Mouse (Mus musculus) forebrain, embryonic 16.5 days (tissue): ENCODE data around the gene Ssc5d. TPM values are rescaled to one million over a fixed set of nuclear protein-coding genes. Genes with fewer than 3 reads are reported as not detected.
A peak's percentile ranks its signal among the peaks of the same experiment; 100 is the strongest.

Source experiments
- ATAC-seq: fragments of 200-750 bp; cut with Nextera tagmentation; 2 replicates; pipeline ENCODE4 v1.8.0; 2017; ENCODE audit warnings: mild to moderate bottlenecking, moderate library complexity
- H3K27ac ChIP-seq: fragments of 300-500 bp; sonication (generic); 2 replicates; pipeline ENCODE4 v1.5.1; 2014; ENCODE audit warnings: low read length, control low read depth
- H3K27me3 ChIP-seq: fragments of 300-500 bp; sonication (generic); replicated peaks from 2 replicates; pipeline ENCODE4 v1.6.1; 2014; ENCODE audit warnings: low read length; ENCODE audit not compliant: control insufficient read depth, insufficient read depth
- H3K36me3 ChIP-seq: fragments of 300-500 bp; sonication (generic); 2 replicates; pipeline ENCODE4 v1.6.1; 2014; ENCODE audit not compliant: control insufficient read depth, insufficient read depth
- H3K4me1 ChIP-seq: fragments of 300-500 bp; sonication (generic); replicated peaks from 2 replicates; pipeline ENCODE4 v1.6.1; 2014; ENCODE audit warnings: low read length; ENCODE audit not compliant: control insufficient read depth, insufficient read depth
- H3K4me2 ChIP-seq: fragments of 300-500 bp; sonication (generic); 2 replicates; pipeline ENCODE4 v1.6.1; 2014; ENCODE audit warnings: mild to moderate bottlenecking, low read length, control low read depth
- H3K4me3 ChIP-seq: fragments of 300-500 bp; sonication (generic); replicated peaks from 2 replicates; pipeline ENCODE4 v1.5.1; 2014; ENCODE audit warnings: mild to moderate bottlenecking, low read length, control low read depth
- H3K9ac ChIP-seq: fragments of 300-500 bp; sonication (generic); replicated peaks from 2 replicates; pipeline ENCODE4 v1.6.1; 2014; ENCODE audit warnings: low read depth, low read length, control low read depth
- H3K9me3 ChIP-seq: fragments of 300-500 bp; sonication (generic); 2 replicates; pipeline ENCODE4 v1.6.1; 2016; ENCODE audit warnings: low read length; ENCODE audit not compliant: control insufficient read depth
- WGBS: fragments of 180-500 bp; shearing (Covaris S2); extraction: QIAGEN DNeasy Blood & Tissue Kit; methylation state at CpG from one replicate; pipeline ENCODE4 v1.1.7; 2014; 5-methylcytosine and 5-hydroxymethylcytosine counted together
- polyA plus RNA-seq: library from polyadenylated mRNA; unstranded; fragments of >200 nt; fragmentation: Nextera tagmentation; extraction: Ambion mirVana; gene quantifications from 2 replicates; pipeline ENCODE4 v1.2.1, GENCODE M21; 2015

Gene Ssc5d
- polyA plus RNA-seq, 1 experiment from 2014 or later: 0.34 TPM

DNA sequence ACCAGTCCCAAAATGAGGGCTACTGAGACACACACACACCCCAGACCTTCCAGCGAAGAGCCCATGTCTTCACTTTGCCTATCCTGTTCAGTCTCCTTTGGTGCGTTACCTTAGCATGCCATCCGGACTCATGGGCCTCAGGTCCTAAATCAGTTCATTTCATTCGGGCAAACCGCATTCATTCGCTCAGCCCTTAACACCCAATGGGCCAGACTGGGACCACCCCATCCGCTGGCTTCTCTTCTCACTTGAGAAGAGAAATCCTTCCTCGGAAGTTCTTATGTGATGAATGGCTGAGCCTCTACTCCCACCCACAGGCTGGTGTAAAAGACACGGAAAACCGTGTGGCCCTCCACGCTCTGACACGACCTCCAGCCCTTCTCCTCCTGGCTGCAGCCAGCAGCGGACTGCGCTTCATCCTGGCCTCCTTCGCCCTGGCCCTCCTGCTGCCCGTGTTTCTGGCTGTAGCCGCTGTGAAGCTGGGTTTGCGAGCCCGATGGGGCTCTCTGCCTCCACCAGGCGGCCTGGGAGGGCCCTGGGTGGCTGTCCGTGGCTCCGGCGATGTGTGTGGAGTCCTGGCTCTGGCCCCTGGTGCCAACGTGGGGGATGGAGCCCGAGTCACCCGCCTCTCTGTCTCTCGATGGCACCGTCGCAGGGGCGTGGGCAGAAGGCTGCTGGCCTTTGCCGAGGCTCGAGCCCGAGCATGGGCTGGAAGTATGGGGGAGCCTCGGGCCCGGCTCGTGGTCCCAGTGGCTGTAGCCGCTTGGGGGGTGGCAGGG is 1.8 kb upstream of the Ssc5d start:
- WGBS: 3% methylated on average over 37 of the region's 37 CpGs
- Histone ChIP-seq H3K27ac (peak overlapping the region; percentile 98), H3K36me3 (peaks cover 19% of the 10 kb centered on the region), H3K4me2 (peak overlapping the region; percentile 100), H3K9ac (peak overlapping the region; percentile 77), H3K27me3 (no peaks in the 10 kb centered on the region), H3K4me1 (peaks cover 49% of the 10 kb centered on the region), H3K9me3 (no peaks in the 10 kb centered on the region), H3K4me3 (peak overlapping the region; percentile 56)
- ATAC-seq: peak; percentile 1; the same call in 1 of the 2 replicates

DNA sequence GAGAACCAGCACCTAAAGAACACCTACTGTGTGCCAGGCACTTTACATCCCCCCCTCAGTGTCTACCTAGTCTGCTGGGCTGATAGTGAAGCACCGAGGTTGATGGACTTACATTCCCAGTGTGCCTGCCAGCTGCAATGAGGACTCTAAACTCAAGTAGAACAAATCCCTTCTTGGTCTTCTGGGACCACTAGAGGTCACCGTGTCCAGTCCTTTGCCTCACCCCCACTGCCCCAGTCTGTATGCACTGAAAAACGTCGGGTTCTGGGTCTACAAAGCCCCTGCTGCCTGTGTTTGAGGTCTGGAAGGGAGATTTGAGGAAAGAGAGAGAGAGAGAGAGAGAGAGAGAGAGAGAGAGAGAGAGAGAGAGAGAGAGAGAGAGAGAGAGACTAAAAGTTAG is 1.1 kb upstream of the Ssc5d start:
- Histone ChIP-seq H3K4me3 (peak overlapping the region; percentile 56), H3K27me3 (no peaks in the 10 kb centered on the region), H3K9me3 (no peaks in the 10 kb centered on the region), H3K4me2 (peak overlapping the region; percentile 100), H3K9ac (peak overlapping the region; percentile 77), H3K36me3 (peaks cover 13% of the 10 kb centered on the region), H3K27ac (peak overlapping the region; percentile 98), H3K4me1 (peaks cover 49% of the 10 kb centered on the region)
- 3% methylated on average over 4 of the region's 4 CpGs for WGBS
- ATAC-seq: no peak

DNA sequence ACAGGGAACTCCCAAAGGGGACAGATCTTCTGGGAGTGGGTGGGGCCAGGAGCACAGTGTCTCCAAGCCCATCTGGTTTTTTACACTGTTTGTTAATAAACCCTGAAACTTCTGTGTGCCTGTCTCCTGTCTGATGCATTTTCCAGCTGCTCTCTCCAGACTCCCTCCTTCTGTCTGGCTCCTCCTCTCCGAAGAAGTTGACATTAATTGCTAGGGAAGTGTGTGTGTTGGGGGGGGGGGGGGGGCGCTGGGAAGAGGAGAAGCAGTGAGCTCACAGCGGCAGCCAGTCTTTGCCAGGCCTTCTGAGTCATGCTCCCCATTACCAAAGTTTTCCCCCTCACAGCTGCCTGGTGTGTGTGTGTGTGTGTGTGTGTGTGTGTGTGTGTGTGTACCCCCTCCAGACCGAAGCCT is 689 bp upstream of the Ssc5d start:
- Histone ChIP-seq H3K9me3 (no peaks in the 10 kb centered on the region), H3K27ac (peak overlapping the region; percentile 98), H3K9ac (no peak overlapping the region), H3K27me3 (no peaks in the 10 kb centered on the region), H3K36me3 (peaks cover 9% of the 10 kb centered on the region), H3K4me2 (no peak overlapping the region), H3K4me1 (peaks cover 49% of the 10 kb centered on the region), H3K4me3 (no peak overlapping the region)
- ATAC-seq: no peak
- 0% methylated on average over 3 of the region's 4 CpGs for whole genome bisulfite sequencing

DNA sequence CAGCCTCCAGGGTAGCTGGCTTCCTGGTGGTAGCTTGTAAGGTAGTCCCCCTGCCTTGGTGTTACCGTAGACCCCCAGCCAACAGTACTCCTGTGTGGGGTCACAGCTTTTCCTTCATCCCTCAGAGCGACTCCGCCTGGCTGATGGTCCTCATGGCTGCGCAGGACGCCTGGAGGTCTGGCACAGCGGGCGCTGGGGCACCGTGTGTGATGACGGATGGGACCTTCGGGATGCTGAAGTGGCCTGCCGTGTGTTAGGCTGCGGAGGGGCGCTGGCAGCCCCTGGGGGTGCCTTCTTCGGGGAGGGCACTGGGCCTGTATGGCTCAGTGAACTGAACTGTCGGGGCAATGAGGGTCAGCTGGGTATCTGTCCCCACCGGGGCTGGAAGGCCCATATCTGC is 1.3 kb downstream of the Ssc5d start:
- no peak for ATAC-seq
- H3K9me3 ChIP-seq: no peaks in the 10 kb centered on the region
- no peak overlapping the region for H3K27ac ChIP-seq
- WGBS: 78% methylated on average over 16 of the region's 16 CpGs
- H3K27me3 ChIP-seq: no peaks in the 10 kb centered on the region
- H3K4me1 ChIP-seq: peaks cover 43% of the 10 kb centered on the region
- H3K4me2 ChIP-seq: no peak overlapping the region
- no peaks in the 10 kb centered on the region for H3K36me3 ChIP-seq
- no peak overlapping the region for H3K4me3 ChIP-seq
- H3K9ac ChIP-seq: no peak overlapping the region

DNA sequence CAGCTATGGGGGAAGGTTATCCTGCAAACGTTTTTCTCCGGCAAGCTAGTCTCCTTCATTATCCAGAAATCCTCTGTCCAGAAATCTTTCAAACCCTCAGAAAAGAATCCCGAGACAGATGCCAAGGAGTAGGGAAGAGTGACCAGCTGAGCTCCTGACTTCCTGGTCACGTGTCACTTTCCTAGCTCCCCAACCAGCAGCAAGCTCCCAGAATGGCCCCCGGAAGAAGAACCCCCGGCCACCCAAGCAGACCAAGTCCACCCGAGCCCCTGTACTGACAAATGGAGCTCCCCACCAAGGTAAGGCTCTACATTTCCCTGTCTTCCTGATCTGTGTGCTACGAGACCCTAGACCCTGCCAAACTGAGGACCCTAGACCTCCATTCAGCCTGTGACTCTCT is 2.1 kb downstream of the Ssc5d start:
- no peak overlapping the region for H3K4me3 ChIP-seq
- no peaks in the 10 kb centered on the region for H3K9me3 ChIP-seq
- 67% methylated on average over 8 of the region's 8 CpGs for WGBS
- H3K27me3 ChIP-seq: no peaks in the 10 kb centered on the region
- no peak overlapping the region for H3K27ac ChIP-seq
- H3K4me2 ChIP-seq: no peak overlapping the region
- ATAC-seq: no peak
- no peaks in the 10 kb centered on the region for H3K36me3 ChIP-seq
- peaks cover 35% of the 10 kb centered on the region for H3K4me1 ChIP-seq
- H3K9ac ChIP-seq: no peak overlapping the region

DNA sequence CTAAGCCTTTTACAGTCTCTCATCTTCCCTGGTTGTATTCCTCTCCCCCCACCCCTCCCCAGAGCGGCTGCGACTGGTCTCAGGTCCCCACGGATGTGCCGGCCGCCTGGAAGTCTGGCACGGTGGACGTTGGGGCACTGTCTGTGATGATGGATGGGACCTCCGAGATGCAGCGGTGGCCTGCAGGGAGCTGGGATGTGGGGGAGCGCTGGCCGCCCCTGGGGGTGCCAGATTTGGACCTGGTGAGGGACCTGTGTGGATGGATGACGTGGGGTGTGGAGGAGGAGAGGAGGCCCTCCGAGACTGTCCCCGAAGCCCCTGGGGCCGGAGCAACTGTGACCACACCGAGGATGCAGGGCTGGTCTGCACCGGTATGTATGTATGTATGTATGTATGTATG is 2.7 kb downstream of the Ssc5d start:
- H3K4me2 ChIP-seq: no peak overlapping the region
- no peak overlapping the region for H3K27ac ChIP-seq
- H3K4me3 ChIP-seq: no peak overlapping the region
- H3K27me3 ChIP-seq: no peaks in the 10 kb centered on the region
- no peak for ATAC-seq
- WGBS: 87% methylated on average over 16 of the region's 17 CpGs
- H3K36me3 ChIP-seq: no peaks in the 10 kb centered on the region
- H3K4me1 ChIP-seq: peaks cover 29% of the 10 kb centered on the region
- H3K9ac ChIP-seq: no peak overlapping the region
- no peaks in the 10 kb centered on the region for H3K9me3 ChIP-seq

DNA sequence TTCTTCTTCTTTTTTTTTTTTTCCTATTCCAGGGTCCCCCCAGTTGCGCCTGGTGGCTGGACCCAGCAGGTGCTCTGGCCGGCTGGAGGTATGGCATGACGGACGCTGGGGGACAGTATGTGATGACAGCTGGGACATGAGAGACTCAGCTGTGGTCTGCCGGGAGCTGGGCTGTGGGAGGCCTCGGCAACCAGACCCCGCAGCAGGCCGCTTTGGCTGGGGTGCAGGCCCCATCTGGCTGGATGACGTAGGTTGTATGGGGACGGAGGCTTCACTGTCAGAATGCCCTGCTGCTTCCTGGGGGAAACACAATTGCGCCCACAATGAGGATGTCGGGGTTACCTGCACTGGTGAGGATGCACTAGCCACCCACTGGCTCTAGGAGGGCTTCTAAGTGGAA is 7.5 kb downstream of the Ssc5d start:
- Histone ChIP-seq H3K9ac (no peak overlapping the region), H3K27ac (no peak overlapping the region), H3K36me3 (no peaks in the 10 kb centered on the region), H3K27me3 (no peaks in the 10 kb centered on the region), H3K4me2 (no peak overlapping the region), H3K4me1 (no peaks in the 10 kb centered on the region), H3K9me3 (0 out of 2 replicates have a peak, but pooled peaks cover 3% of the 10 kb centered on the region), H3K4me3 (no peak overlapping the region)
- no peak for ATAC-seq
- WGBS: 84% methylated on average over 12 of the region's 12 CpGs

DNA sequence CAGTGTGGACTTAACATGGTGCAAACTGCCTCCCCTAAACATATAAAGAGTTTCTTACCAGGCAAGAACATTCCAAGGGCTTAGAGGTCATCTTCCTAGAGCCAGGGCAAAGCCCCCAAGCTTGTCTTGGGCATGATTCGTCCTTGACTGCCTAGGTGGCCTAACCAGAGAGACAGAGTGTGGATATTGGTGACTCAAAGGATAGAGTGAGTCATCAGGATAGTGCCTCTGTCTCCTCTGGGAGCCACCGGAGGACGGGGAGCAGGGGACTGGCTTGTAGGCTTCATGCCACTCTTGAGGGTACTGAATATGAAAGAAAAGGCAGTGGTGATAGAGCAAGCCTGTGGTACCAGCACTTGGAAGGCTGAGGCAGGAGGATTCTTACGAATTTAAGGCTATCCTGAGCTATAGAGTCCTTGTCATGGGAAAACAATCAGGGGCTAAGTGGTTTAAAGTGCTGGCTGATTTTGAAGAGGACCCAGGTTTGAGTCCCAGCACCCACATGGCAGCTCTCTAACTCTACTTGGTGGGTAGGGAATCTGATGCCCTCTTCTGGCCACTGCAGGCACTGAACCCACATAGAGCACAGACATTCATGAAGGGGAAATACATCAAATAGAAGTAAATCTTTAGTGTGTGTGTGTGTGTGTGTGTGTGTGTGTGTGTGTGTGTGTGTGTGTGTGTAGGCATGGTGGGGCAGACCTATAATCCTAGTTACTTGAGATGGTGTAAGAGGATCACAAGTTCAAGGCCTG is 8.8 kb downstream of the Ssc5d start:
- Histone ChIP-seq H3K4me3 (no peak overlapping the region), H3K4me2 (no peak overlapping the region), H3K27ac (no peak overlapping the region), H3K4me1 (no peaks in the 10 kb centered on the region), H3K9me3 (0 out of 2 replicates have a peak, but pooled peaks cover 3% of the 10 kb centered on the region), H3K27me3 (no peaks in the 10 kb centered on the region), H3K9ac (no peak overlapping the region), H3K36me3 (no peaks in the 10 kb centered on the region)
- ATAC-seq: no peak
- 80% methylated on average over 4 of the region's 4 CpGs for WGBS

DNA sequence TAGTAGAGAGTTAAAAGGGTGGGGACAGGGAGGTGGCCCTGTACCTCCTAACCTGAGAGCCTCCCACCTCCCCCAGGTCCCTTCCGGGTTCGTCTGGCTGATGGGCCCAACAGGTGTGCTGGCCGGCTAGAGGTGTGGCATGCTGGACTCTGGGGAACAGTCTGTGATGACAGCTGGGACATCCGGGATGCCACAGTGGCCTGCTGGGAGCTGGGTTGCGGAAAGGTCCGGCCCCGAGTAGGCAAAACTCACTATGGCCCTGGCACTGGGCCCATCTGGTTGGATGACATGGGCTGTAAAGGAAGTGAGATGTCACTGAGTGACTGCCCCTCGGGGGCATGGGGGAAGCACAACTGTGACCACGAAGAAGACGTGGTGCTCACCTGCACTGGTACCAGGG is 11.2 kb downstream of the Ssc5d start:
- no peak overlapping the region for H3K9ac ChIP-seq
- H3K9me3 ChIP-seq: 0 out of 2 replicates have a peak, but pooled peaks cover 3% of the 10 kb centered on the region
- H3K36me3 ChIP-seq: no peaks in the 10 kb centered on the region
- no peaks in the 10 kb centered on the region for H3K27me3 ChIP-seq
- no peak overlapping the region for H3K4me2 ChIP-seq
- no peak overlapping the region for H3K4me3 ChIP-seq
- H3K4me1 ChIP-seq: no peaks in the 10 kb centered on the region
- 87% methylated on average over 10 of the region's 10 CpGs for WGBS
- no peak overlapping the region for H3K27ac ChIP-seq
- no peak for ATAC-seq
